ENCODE assay signal across 10 mouse cellular contexts in genomic region chr6:70713118-70713517, GRCm38 (mm10).
DNase-seq lines count a peak whose midpoint lies in the region; ATAC-seq and TF ChIP-seq lines count a peak whose summit lies in the region.
"Had no signal": no experiment of that assay in that cellular context is flagged by ENCODE, and none has a peak within 500 bp of the region (broad histone marks: within the 10 kb centered on the region; RNA-seq: fewer than 3 reads in every experiment).

No protein-coding gene starts in this region.

- no peaks in the 10 kb centered on the region for H3K36me3 ChIP-seq in liver, adult 2 months (ENCODE audit: control insufficient read depth, insufficient read depth, low read length)
- no peaks in the 10 kb centered on the region for H3K36me3 ChIP-seq in liver, embryonic 12.5 days
- H3K36me3 ChIP-seq in midbrain, postnatal 0 days (ENCODE audit: insufficient read depth, low read length): no peaks in the 10 kb centered on the region
- H3K36me3 ChIP-seq: limb, embryonic 12.5 days had no signal

- TF ChIP-seq POLR2A in liver, adult 2 months (IDR thresholded peaks at IDR 0.05; ENCODE audit: extremely low read depth, insufficient read depth, low read length): no peak
- TF ChIP-seq POLR2A in brain, embryonic 14.5 days (IDR thresholded peaks at IDR 0.05; ENCODE audit: borderline replicate concordance, extremely low read depth, insufficient read depth, insufficient read length, poor library complexity, severe bottlenecking): no peak

- H3K4me3 ChIP-seq in liver, adult 2 months (ENCODE audit: insufficient read depth, low read depth, low read length): no peak overlapping the region
- H3K4me3 ChIP-seq in liver, embryonic 12.5 days: no peak overlapping the region
- H3K4me3 ChIP-seq in midbrain, postnatal 0 days (ENCODE audit: low read depth, low read length): no peak overlapping the region
- H3K4me3 ChIP-seq: limb, embryonic 12.5 days had no signal

- no peak overlapping the region for H3K4me2 ChIP-seq in liver, embryonic 12.5 days
- H3K4me2 ChIP-seq in midbrain, postnatal 0 days (ENCODE audit: low read depth, low read length, poor library complexity, severe bottlenecking): no peak overlapping the region
- H3K4me2 ChIP-seq: limb, embryonic 12.5 days had no signal

- intact Hi-C loops in left cerebral cortex, postnatal 25 days (cut with DNase I): loop anchor here (5.0 to 10.0 kb wide), 2 partner anchors 39 to 1888 kb away; no protein-coding TSS in a partner anchor

- no peak overlapping the region for H3K27ac ChIP-seq in liver, adult 2 months (replicated peaks; ENCODE audit: insufficient read depth, low read depth, low read length)
- no peak overlapping the region; the same call in 1 of the 2 replicates for H3K27ac ChIP-seq in liver, embryonic 12.5 days
- H3K27ac ChIP-seq in midbrain, postnatal 0 days (ENCODE audit: low read depth, low read length): no peak overlapping the region
- H3K27ac ChIP-seq: limb, embryonic 12.5 days had no signal

- no peak for ATAC-seq in liver, embryonic 12.5 days
- ATAC-seq in midbrain, postnatal 0 days (ENCODE audit: low FRiP score): no peak

- no peak overlapping the region for H3K9ac ChIP-seq in liver, adult 2 months (ENCODE audit: low read depth, low read length)
- no peak overlapping the region for H3K9ac ChIP-seq in liver, embryonic 12.5 days
- no peak overlapping the region for H3K9ac ChIP-seq in midbrain, postnatal 0 days (replicated peaks; ENCODE audit: low read length, poor library complexity, severe bottlenecking)
- H3K9ac ChIP-seq: limb, embryonic 12.5 days had no signal

- H3K79me2 ChIP-seq in liver, adult 2 months (ENCODE audit: control insufficient read depth, insufficient read depth, low read length): no peaks in the 10 kb centered on the region

- H3K9me3 ChIP-seq in liver, embryonic 12.5 days (replicated peaks): no peaks in the 10 kb centered on the region
- no peaks in the 10 kb centered on the region for H3K9me3 ChIP-seq in midbrain, postnatal 0 days (ENCODE audit: low read length)
- H3K9me3 ChIP-seq: limb, embryonic 12.5 days had no signal

- WGBS in liver, adult 2 months: 27% methylated on average over 7 of the region's 7 CpGs
- 16% methylated on average over 7 of the region's 7 CpGs for WGBS in liver, embryonic 12.5 days (ENCODE audit: insufficient replicate concordance)
- 43% methylated on average over 7 of the region's 7 CpGs for WGBS in midbrain, postnatal 0 days

- DNase-seq in cerebellum, postnatal 14 days: peak; percentile 36 to 46
- DNase-seq in cerebellum, adult 8-10 months: no peak
- peak; percentile 17 for DNase-seq in liver, adult 2 months (ENCODE audit: extremely low read depth, low read depth, low spot score)
- DNase-seq in brain, embryonic 14.5 days (ENCODE audit: low read depth): peak; percentile 31
- DNase-seq in midbrain, postnatal 0 days (ENCODE audit: low spot score): peak; percentile 40
- DNase-seq in ovary, postnatal 10 days (ENCODE audit: low spot score): no peak
- no peak for DNase-seq in left cerebral cortex, postnatal 25 days (ENCODE audit: low spot score in 2 of 2)
- DNase-seq: cerebellum, postnatal 36 days had no signal

- H3K4me1 ChIP-seq in liver, adult 2 months (ENCODE audit: control insufficient read depth, insufficient read depth, low read length): no peaks in the 10 kb centered on the region
- peaks cover 47% of the 10 kb centered on the region for H3K4me1 ChIP-seq in liver, embryonic 12.5 days
- no peaks in the 10 kb centered on the region for H3K4me1 ChIP-seq in midbrain, postnatal 0 days (ENCODE audit: insufficient read depth, low read length)
- H3K4me1 ChIP-seq: limb, embryonic 12.5 days had no signal

- TF ChIP-seq CTCF in liver, adult 2 months (IDR thresholded peaks at IDR 0.05; ENCODE audit: low read depth, low read length): no peak
- peak; percentile 24; the same call in 1 of the 2 replicates for TF ChIP-seq CTCF in brain, embryonic 14.5 days (IDR thresholded peaks at IDR 0.05; ENCODE audit: borderline replicate concordance, extremely low read depth, insufficient read depth, insufficient read length)
- peak; percentile 69 for TF ChIP-seq CTCF in midbrain, postnatal 0 days (IDR thresholded peaks at IDR 0.05)

- no peaks in the 10 kb centered on the region for H3K27me3 ChIP-seq in liver, adult 2 months (ENCODE audit: control insufficient read depth, insufficient read depth, low read length)
- H3K27me3 ChIP-seq in liver, embryonic 12.5 days (replicated peaks): no peaks in the 10 kb centered on the region
- no peaks in the 10 kb centered on the region for H3K27me3 ChIP-seq in midbrain, postnatal 0 days (ENCODE audit: insufficient read depth, low read length)
- H3K27me3 ChIP-seq: limb, embryonic 12.5 days had no signal

Comparison
In these comparisons a context has a peak if more than half of its experiments do, and no peak if none do; other contexts are left out.
1. DNase-seq: peak in cerebellum, postnatal 14 days (2 of 2), liver, adult 2 months (single experiment), brain, embryonic 14.5 days (single experiment) and midbrain, postnatal 0 days (single experiment); none in cerebellum, adult 8-10 months (single experiment), ovary, postnatal 10 days (single experiment) and left cerebral cortex, postnatal 25 days (0 of 2).